8 mouse cellular contexts compared by ENCODE assay signal in genomic region chr16:90143416-90143759, GRCm38 (mm10). TPM values are rescaled to one million over a fixed set of nuclear protein-coding genes. Genes with fewer than 3 reads are reported as not detected.
A peak's percentile ranks its signal among the peaks of the same experiment; 100 is the strongest.
DNase-seq lines count a peak whose midpoint lies in the region; ATAC-seq and TF ChIP-seq lines count a peak whose summit lies in the region.

No protein-coding gene starts in this region.

- peak overlapping the region; percentile 44 for H3K4me3 ChIP-seq in lung, postnatal 0 days (ENCODE audit: low read depth, low read length)
- H3K4me3 ChIP-seq in embryonic fibroblast, embryonic 13.5 days (ENCODE audit: insufficient read depth, low read length), result peak overlapping the region; percentile 53
- peak overlapping the region; percentile 69 for H3K4me3 ChIP-seq in limb, embryonic 11.5 days (ENCODE audit: low read depth, low read length)
- peak overlapping the region; percentile 58 for H3K4me3 ChIP-seq in olfactory bulb, adult 2 months (ENCODE audit: insufficient read depth, low read depth, low read length)

- no peaks in the 10 kb centered on the region for H3K36me3 ChIP-seq in lung, postnatal 0 days (ENCODE audit: insufficient read depth, low read length)
- no peaks in the 10 kb centered on the region for H3K36me3 ChIP-seq in limb, embryonic 11.5 days (ENCODE audit: control insufficient read depth, insufficient read depth, low read length)

- peaks cover 14% of the 10 kb centered on the region for H3K4me1 ChIP-seq in lung, postnatal 0 days (ENCODE audit: insufficient read depth, low read depth, low read length)
- H3K4me1 ChIP-seq in embryonic fibroblast, embryonic 13.5 days (ENCODE audit: control insufficient read depth, insufficient read depth, low read length), result no peaks in the 10 kb centered on the region
- H3K4me1 ChIP-seq in limb, embryonic 11.5 days (ENCODE audit: control insufficient read depth, insufficient read depth, low read length), result peaks cover 28% of the 10 kb centered on the region
- peaks cover 12% of the 10 kb centered on the region for H3K4me1 ChIP-seq in olfactory bulb, adult 2 months (ENCODE audit: control insufficient read depth, insufficient read depth, low read length)

- no peaks in the 10 kb centered on the region for H3K9me3 ChIP-seq in lung, postnatal 0 days (ENCODE audit: low read length)
- no peaks in the 10 kb centered on the region for H3K9me3 ChIP-seq in limb, embryonic 11.5 days (ENCODE audit: control insufficient read depth, low read length)

- TF ChIP-seq CTCF in lung, postnatal 0 days (IDR thresholded peaks at IDR 0.05), result no peak
- TF ChIP-seq CTCF in embryonic fibroblast, embryonic 13.5 days (IDR thresholded peaks at IDR 0.05; ENCODE audit: borderline replicate concordance, insufficient read depth, low read length), result no peak
- TF ChIP-seq CTCF in olfactory bulb, adult 2 months (IDR thresholded peaks at IDR 0.05; ENCODE audit: insufficient read depth, low read depth, low read length), result no peak

- H3K9ac ChIP-seq in lung, postnatal 0 days (replicated peaks; ENCODE audit: low read depth), result no peak overlapping the region
- peak overlapping the region; percentile 93 for H3K9ac ChIP-seq in limb, embryonic 11.5 days (ENCODE audit: low read length)

- under 1% methylated on average over 21 of the region's 21 CpGs for WGBS in lung, postnatal 0 days
- 0% methylated on average over 21 of the region's 21 CpGs for WGBS in limb, embryonic 11.5 days
- WGBS in olfactory bulb, adult 2 months, result under 1% methylated on average over 21 of the region's 21 CpGs

- no peak for DNase-seq in lung, postnatal 0 days (ENCODE audit: low spot score)
- DNase-seq in lung, postnatal 10 days, result no peak
- DNase-seq in limb, embryonic 11.5 days (ENCODE audit: low spot score), result no peak
- no peak for DNase-seq in retina, embryonic 14.5 days (ENCODE audit: low spot score)
- no peak for DNase-seq in ovary, adult 18-20 months (ENCODE audit: low spot score)
- no peak for DNase-seq in embryo, embryonic 11 days

- H3K27me3 ChIP-seq in lung, postnatal 0 days (replicated peaks; ENCODE audit: insufficient read depth, low read length), result 0 out of 2 replicates have a peak, but pooled peaks cover 7% of the 10 kb centered on the region
- H3K27me3 ChIP-seq in limb, embryonic 11.5 days (ENCODE audit: control insufficient read depth, insufficient read depth, low read length), result no peaks in the 10 kb centered on the region

- no peak for TF ChIP-seq EP300 in lung, postnatal 0 days (IDR thresholded peaks at IDR 0.05)

- H3K27ac ChIP-seq in lung, postnatal 0 days (ENCODE audit: low read length), result no peak overlapping the region
- no peak overlapping the region for H3K27ac ChIP-seq in embryonic fibroblast, embryonic 13.5 days (ENCODE audit: insufficient read depth, low read length)
- peak overlapping the region; percentile 93 for H3K27ac ChIP-seq in limb, embryonic 11.5 days (replicated peaks; ENCODE audit: low read depth, low read length)
- H3K27ac ChIP-seq in olfactory bulb, adult 2 months (ENCODE audit: insufficient read depth, low read depth, low read length), result peak overlapping the region; percentile 7

- no peak for TF ChIP-seq POLR2A in embryonic fibroblast, embryonic 13.5 days (IDR thresholded peaks at IDR 0.05; ENCODE audit: low read depth, low read length)
- no peak for TF ChIP-seq POLR2A in olfactory bulb, adult 2 months (IDR thresholded peaks at IDR 0.05; ENCODE audit: insufficient read depth, low read depth, low read length)

- H3K4me2 ChIP-seq in lung, postnatal 0 days (replicated peaks; ENCODE audit: low read depth, low read length), result peak overlapping the region; percentile 94
- H3K4me2 ChIP-seq in limb, embryonic 11.5 days (ENCODE audit: low read depth, severe bottlenecking), result peak overlapping the region; percentile 92

- peak; percentile 27; the same call in 1 of the 2 replicates for ATAC-seq in lung, postnatal 0 days
- ATAC-seq in limb, embryonic 11.5 days (ENCODE audit: insufficient number of reproducible peaks, low FRiP score, low TSS enrichment, low read depth), result peak; percentile 50; the same call in 1 of the 2 replicates

RNA-seq across cellular contexts. Expression of gene Tiam1, which starts 0.2 kb away (rescaled TPM):
- polyA plus RNA-seq in lung, postnatal 0 days (2015; fragmentation: Nextera tagmentation; extraction: Ambion mirVana), result 3.7 and 9.3 TPM in 2 replicates
- polyA plus RNA-seq in embryonic fibroblast, embryonic 13.5 days (2011; ENCODE audit: insufficient read length, low read depth, missing spikeins), result 17.8 and 18.6 TPM in 2 replicates
- polyA plus RNA-seq in limb, embryonic 11.5 days (2014; fragmentation: Nextera tagmentation; extraction: Ambion mirVana), result 53.3 and 55.9 TPM in 2 replicates
- 370 TPM in 1 of 2 replicates, not detected in the other for polyA plus RNA-seq in olfactory bulb, adult 2 months (2012; ENCODE audit: insufficient read depth, insufficient read length, low replicate concordance, missing spikeins)

Comparison
In these comparisons a context has a peak if more than half of its experiments do, and no peak if none do; other contexts are left out.
1. H3K27ac ChIP-seq: peak in limb, embryonic 11.5 days (single experiment) and olfactory bulb, adult 2 months (single experiment); none in lung, postnatal 0 days (single experiment) and embryonic fibroblast, embryonic 13.5 days (single experiment).
2. Peak in every context shown above with its lines, with median percentiles within 50 percentile points of each other: H3K4me3 ChIP-seq.